Mouse (Mus musculus): ENCODE data around the gene Slc2a5.

- TF ChIP-seq GATA1 (IDR thresholded peaks at IDR 0.05; ENCODE audit: low read length) (no peak), TAL1 (IDR thresholded peaks at IDR 0.05; ENCODE audit: low read length) (no peak)
Observed at GRCm38 (mm10) chr4:150098880-150099279, 20.2 kb upstream of the Slc2a5 start.
